Mouse (Mus musculus) embryonic facial prominence, embryonic 14.5 days (tissue): ENCODE data around the gene Hdgfl3. TPM values are rescaled to one million over a fixed set of nuclear protein-coding genes. Genes with fewer than 3 reads are reported as not detected.

Source experiments
- ATAC-seq: fragments of 200-750 bp; cut with Nextera tagmentation; 2 replicates; pipeline ENCODE4 v1.8.0; 2017; ENCODE audit warnings: low read depth, moderate number of reproducible peaks, moderate TSS enrichment
- DNase-seq: peaks from one replicate; pipeline ENCODE4 v3.0.0-alpha.2; 2015; ENCODE audit warnings: low spot score
- H3K27ac ChIP-seq: fragments of 300-500 bp; sonication (generic); replicated peaks from 2 replicates; pipeline ENCODE4 v1.5.1; 2014; ENCODE audit warnings: low read depth, mild to moderate bottlenecking, low read length, moderate library complexity
- H3K27me3 ChIP-seq: fragments of 300-500 bp; sonication (generic); replicated peaks from 2 replicates; pipeline ENCODE4 v1.6.1; 2014; ENCODE audit warnings: low read length; ENCODE audit not compliant: control insufficient read depth, insufficient read depth
- H3K36me3 ChIP-seq: fragments of 300-500 bp; sonication (generic); 2 replicates; pipeline ENCODE4 v1.6.1; 2014; ENCODE audit warnings: low read length, mixed read lengths; ENCODE audit not compliant: control insufficient read depth, insufficient read depth
- H3K4me1 ChIP-seq: fragments of 300-500 bp; sonication (generic); 2 replicates; pipeline ENCODE4 v1.6.1; 2014; ENCODE audit warnings: antibody characterized with exemption, low read length; ENCODE audit not compliant: control insufficient read depth, insufficient read depth
- H3K4me2 ChIP-seq: fragments of 300-500 bp; sonication (generic); 2 replicates; pipeline ENCODE4 v1.6.1; 2014; ENCODE audit warnings: low read depth, mild to moderate bottlenecking, low read length, moderate library complexity, mixed read lengths
- H3K4me3 ChIP-seq: fragments of 300-500 bp; sonication (generic); 2 replicates; pipeline ENCODE4 v1.5.1; 2014; ENCODE audit warnings: low read depth, mild to moderate bottlenecking, low read length
- H3K9ac ChIP-seq: fragments of 300-500 bp; sonication (generic); 2 replicates; pipeline ENCODE4 v1.6.1; 2014; ENCODE audit warnings: low read depth, mild to moderate bottlenecking, low read length, moderate library complexity, mixed read lengths
- H3K9me3 ChIP-seq: fragments of 300-500 bp; sonication (generic); 2 replicates; pipeline ENCODE4 v1.6.1; 2016; ENCODE audit warnings: low read length; ENCODE audit not compliant: control insufficient read depth
- WGBS: fragments of 180-500 bp; shearing (Covaris S2); extraction: QIAGEN DNeasy Blood & Tissue Kit; methylation state at CpG from one replicate; pipeline ENCODE4 v1.1.7; 2014; 5-methylcytosine and 5-hydroxymethylcytosine counted together
- polyA plus RNA-seq: library from polyadenylated mRNA; unstranded; fragments of >200 nt; fragmentation: Nextera tagmentation; extraction: Ambion mirVana; gene quantifications from 2 replicates; pipeline ENCODE4 v1.2.1, GENCODE M21; 2014

Hdgfl3 gene
- polyA plus RNA-seq, 1 experiment from 2014 or later, result 17.0 TPM

GRCm38 (mm10) chr7:81959704-81960103 is 25.4 kb upstream of the Hdgfl3 start:
- Histone ChIP-seq H3K4me1 (no peaks in the 10 kb centered on the region), H3K4me3 (no peak overlapping the region), H3K4me2 (no peak overlapping the region), H3K9me3 (no peaks in the 10 kb centered on the region), H3K36me3 (no peaks in the 10 kb centered on the region), H3K27me3 (no peaks in the 10 kb centered on the region), H3K27ac (no peak overlapping the region), H3K9ac (no peak overlapping the region; the same call in 1 of the 2 replicates)
- 2% methylated on average over 3 of the region's 3 CpGs for WGBS
- ATAC-seq (no peak; the same call in 1 of the 2 replicates), DNase-seq (peak; percentile 71)

GRCm38 (mm10) chr7:81954208-81954846 is 20.1 kb upstream of the Hdgfl3 start:
- Histone ChIP-seq H3K9ac (no peak overlapping the region), H3K4me2 (no peak overlapping the region), H3K9me3 (no peaks in the 10 kb centered on the region), H3K4me3 (no peak overlapping the region), H3K36me3 (no peaks in the 10 kb centered on the region), H3K4me1 (no peaks in the 10 kb centered on the region), H3K27ac (no peak overlapping the region), H3K27me3 (no peaks in the 10 kb centered on the region)
- DNase-seq, result no peak
- no peak for ATAC-seq

- no peak overlapping the region for H3K4me2 ChIP-seq
- H3K36me3 ChIP-seq, result no peaks in the 10 kb centered on the region
- H3K9me3 ChIP-seq, result no peaks in the 10 kb centered on the region
- no peaks in the 10 kb centered on the region for H3K4me1 ChIP-seq
- WGBS, result 81% methylated on average over 2 of the region's 2 CpGs
- ATAC-seq, result no peak
- H3K27me3 ChIP-seq, result no peaks in the 10 kb centered on the region
- DNase-seq, result no peak
- no peak overlapping the region for H3K9ac ChIP-seq
- no peak overlapping the region for H3K27ac ChIP-seq
- H3K4me3 ChIP-seq, result no peak overlapping the region
Observed at GRCm38 (mm10) chr7:81950499-81950898, 16.2 kb upstream of the Hdgfl3 start.

DNA sequence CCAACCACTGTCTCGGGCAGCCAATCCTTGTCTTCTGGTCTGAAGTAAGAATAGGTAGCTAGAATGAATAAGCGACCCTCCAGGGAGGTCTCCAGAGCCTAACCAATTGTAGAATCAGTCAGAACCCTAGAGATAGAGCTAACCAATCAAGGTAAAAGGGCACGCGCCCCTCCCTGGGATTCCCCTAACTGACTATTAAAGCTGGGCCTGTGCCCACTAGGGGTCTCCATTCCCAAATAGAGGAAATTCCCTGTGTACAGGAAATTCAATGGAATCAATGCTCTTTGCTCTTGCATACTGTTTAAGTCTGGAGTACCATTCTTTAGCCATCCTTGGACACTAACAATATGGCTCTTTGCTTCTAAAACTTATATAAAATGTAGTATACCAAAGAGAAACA is 11.1 kb upstream of the Hdgfl3 start:
- H3K27ac ChIP-seq, result no peak overlapping the region
- no peak for ATAC-seq
- 26% methylated on average over 4 of the region's 4 CpGs for WGBS

DNA sequence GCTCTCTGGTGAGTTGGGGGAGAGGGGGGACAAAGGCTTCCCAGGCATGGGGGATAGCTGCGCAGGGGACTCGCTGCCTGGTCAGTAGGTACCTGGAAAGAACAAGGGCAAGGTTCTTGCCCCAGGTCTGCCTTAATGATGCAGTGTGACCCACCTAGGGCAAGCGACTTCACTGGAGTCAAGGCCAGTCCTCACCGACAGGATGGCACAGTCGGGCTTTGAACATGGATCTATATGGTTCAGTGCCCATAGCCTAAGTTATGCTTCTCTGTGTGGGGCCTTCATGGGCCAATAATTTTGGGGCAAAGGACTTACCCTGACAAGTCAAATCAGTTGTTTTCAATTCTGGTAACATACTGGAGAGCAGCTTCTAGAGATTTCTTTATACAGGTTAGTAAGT is 533 bp upstream of the Hdgfl3 start:
- WGBS, result 23% methylated on average over 5 of the region's 5 CpGs
- H3K4me3 ChIP-seq, result peak overlapping the region; percentile 91
- H3K9me3 ChIP-seq, result no peaks in the 10 kb centered on the region
- H3K27ac ChIP-seq, result peak overlapping the region; percentile 92; the same call in 1 of the 2 replicates
- H3K36me3 ChIP-seq, result no peaks in the 10 kb centered on the region
- H3K9ac ChIP-seq, result peak overlapping the region; percentile 95
- peaks cover 13% of the 10 kb centered on the region for H3K4me1 ChIP-seq
- ATAC-seq (peak; percentile 5; the same call in 1 of the 2 replicates), DNase-seq (no peak)
- peak overlapping the region; percentile 87 for H3K4me2 ChIP-seq
- no peaks in the 10 kb centered on the region for H3K27me3 ChIP-seq

More for the DNA sequence above, 11.1 kb upstream of the Hdgfl3 start:
- DNase-seq, result no peak
- Histone ChIP-seq H3K4me3 (no peak overlapping the region), H3K9ac (no peak overlapping the region), H3K36me3 (no peaks in the 10 kb centered on the region), H3K4me2 (no peak overlapping the region), H3K9me3 (no peaks in the 10 kb centered on the region), H3K4me1 (no peaks in the 10 kb centered on the region), H3K27me3 (no peaks in the 10 kb centered on the region)

- H3K4me1 ChIP-seq, result peaks cover 17% of the 10 kb centered on the region
- H3K9ac ChIP-seq, result peak overlapping the region; percentile 95
- DNase-seq (peak; percentile 64), ATAC-seq (peak; percentile 82)
- peak overlapping the region; percentile 87 for H3K4me2 ChIP-seq
- no peaks in the 10 kb centered on the region for H3K27me3 ChIP-seq
- peak overlapping the region; percentile 91 for H3K4me3 ChIP-seq
- WGBS, result under 1% methylated on average over 31 of the region's 103 CpGs
- H3K27ac ChIP-seq, result peak overlapping the region; percentile 92
- H3K36me3 ChIP-seq, result no peaks in the 10 kb centered on the region
- H3K9me3 ChIP-seq, result no peaks in the 10 kb centered on the region
Observed at GRCm38 (mm10) chr7:81933601-81934266, 539 bp downstream of the Hdgfl3 start.

DNA sequence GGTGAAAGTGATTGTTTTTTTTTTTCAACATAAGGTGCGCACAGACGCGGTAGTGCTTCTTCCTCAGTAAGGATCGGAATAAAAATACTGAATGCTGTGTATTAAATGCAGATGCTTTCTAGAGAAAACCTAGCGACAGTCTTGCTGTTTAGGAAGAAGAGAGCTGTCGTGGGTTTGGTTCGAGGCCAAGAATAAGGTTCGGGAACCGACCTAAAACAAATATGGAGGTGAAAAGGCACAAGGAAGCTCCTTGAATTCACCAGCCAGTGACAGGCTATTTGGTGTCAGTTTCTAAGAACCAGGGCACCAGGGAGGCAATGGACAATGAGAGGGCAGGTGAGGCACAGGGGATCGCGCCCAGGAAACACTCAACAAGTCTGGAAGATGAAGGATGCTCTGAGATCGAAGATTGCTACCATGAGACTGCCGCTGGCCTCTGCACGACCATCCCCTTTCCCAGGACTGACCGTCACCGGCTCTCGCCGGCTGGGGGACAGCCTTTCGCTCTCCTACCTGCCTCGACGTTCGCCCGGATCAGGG is 1.1 kb downstream of the Hdgfl3 start:
- peak overlapping the region; percentile 92 for H3K27ac ChIP-seq
- ATAC-seq (no peak), DNase-seq (peak; percentile 10)
- H3K27me3 ChIP-seq, result no peaks in the 10 kb centered on the region
- H3K36me3 ChIP-seq, result no peaks in the 10 kb centered on the region
- H3K9ac ChIP-seq, result peak overlapping the region; percentile 95
- H3K4me1 ChIP-seq, result peaks cover 17% of the 10 kb centered on the region
- H3K9me3 ChIP-seq, result no peaks in the 10 kb centered on the region
- WGBS, result under 1% methylated on average over 22 of the region's 23 CpGs
- H3K4me2 ChIP-seq, result peak overlapping the region; percentile 87
- peak overlapping the region; percentile 91 for H3K4me3 ChIP-seq

- Histone ChIP-seq H3K9ac (peak overlapping the region; percentile 95), H3K27me3 (no peaks in the 10 kb centered on the region), H3K4me2 (peak overlapping the region; percentile 87), H3K9me3 (no peaks in the 10 kb centered on the region), H3K36me3 (no peaks in the 10 kb centered on the region), H3K4me1 (peaks cover 17% of the 10 kb centered on the region), H3K27ac (no peak overlapping the region), H3K4me3 (peak overlapping the region; percentile 91)
- DNase-seq (no peak), ATAC-seq (no peak)
- WGBS, result 23% methylated on average over 5 of the region's 5 CpGs
Observed at GRCm38 (mm10) chr7:81932521-81933045, 1.7 kb downstream of the Hdgfl3 start.
